Mouse (Mus musculus): Measurements from ENCODE around the gene Slc17a8. TPM values are rescaled to one million over a fixed set of nuclear protein-coding genes. Genes with fewer than 3 reads are reported as not detected.

The Slc17a8 gene
- total and polyA plus RNA-seq, 2 experiments from 2014 or later = 3.3 to 7.0 TPM

DNA sequence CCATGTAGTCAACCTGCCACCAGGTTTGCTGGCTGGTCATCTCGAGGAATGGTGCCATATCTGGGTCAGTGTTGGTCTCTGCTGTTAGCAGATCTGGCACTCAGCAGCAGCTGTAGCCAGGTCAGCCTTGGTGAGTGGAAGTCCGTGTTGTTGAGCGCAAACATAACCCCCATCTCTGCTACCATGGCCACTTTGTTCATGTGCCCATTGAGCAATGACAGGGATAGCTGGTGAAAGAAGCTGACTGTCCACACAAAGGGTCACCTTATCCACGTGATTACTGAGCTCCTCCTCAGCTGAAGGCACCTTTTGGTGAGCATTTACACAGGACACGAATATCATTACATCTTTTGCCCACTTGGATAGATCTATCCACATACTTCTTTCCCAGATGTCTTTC is 68.0 kb downstream of the Slc17a8 start:
- Histone ChIP-seq H3K4me3 (ENCODE audit: low read length) (no peak overlapping the region), H3K4me2 (ENCODE audit: low read depth, low read length) (no peak overlapping the region), H3K27me3 (ENCODE audit: insufficient read depth, low read length) (no peaks in the 10 kb centered on the region), H3K9ac (replicated peaks; ENCODE audit: low read length) (no peak overlapping the region), H3K4me1 (ENCODE audit: insufficient read depth, low read length) (no peaks in the 10 kb centered on the region), H3K9me3 (ENCODE audit: low read length) (no peaks in the 10 kb centered on the region), H3K36me3 (ENCODE audit: insufficient read depth, low read length) (no peaks in the 10 kb centered on the region), H3K27ac (no peak overlapping the region)
- ATAC-seq (no peak), DNase-seq (ENCODE audit: low spot score) (no peak)
- TF ChIP-seq CTCF (IDR thresholded peaks at IDR 0.05; ENCODE audit: low read depth) = no peak
- WGBS = 88% methylated on average over 5 of the region's 5 CpGs

DNA sequence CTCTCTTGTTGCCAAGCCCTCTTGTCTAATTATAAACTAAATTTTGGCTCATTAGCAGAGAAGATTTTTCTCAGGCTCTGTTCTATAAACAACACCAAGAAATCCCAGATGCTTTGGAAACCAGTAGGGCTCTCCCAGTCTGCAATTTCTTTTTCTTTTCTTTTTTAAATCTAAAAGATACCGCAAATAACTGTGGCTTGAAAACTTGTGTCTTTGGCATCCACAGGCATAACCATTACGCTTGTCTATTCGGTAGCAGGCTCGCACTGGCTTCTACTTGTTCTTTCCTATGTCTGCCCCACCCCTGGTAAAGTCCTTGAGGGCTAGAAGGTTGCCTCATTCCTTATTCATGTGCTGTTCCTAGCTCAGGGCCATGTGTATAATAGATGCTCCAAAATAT is 69.4 kb downstream of the Slc17a8 start:
- H3K27ac ChIP-seq = no peak overlapping the region
- no peak for ATAC-seq

DNA sequence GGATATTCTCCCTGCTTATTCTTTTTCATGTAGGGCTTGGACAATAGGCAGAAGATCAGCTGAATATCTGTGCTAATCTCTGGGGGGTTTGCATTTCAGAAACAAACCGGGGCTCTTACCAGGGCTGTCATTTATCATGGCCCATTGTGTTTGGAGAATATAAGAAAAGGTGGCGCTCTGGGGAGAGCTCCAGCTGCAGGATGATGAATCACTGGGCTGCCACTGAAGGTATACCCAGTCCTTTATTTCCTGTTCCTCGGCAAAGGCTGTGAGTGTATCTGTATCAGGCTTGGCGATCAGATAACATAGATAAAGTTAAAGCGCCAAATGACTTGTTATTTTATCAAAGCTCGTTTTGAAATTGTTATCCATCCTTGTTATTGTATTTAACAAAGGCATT is 73.0 kb downstream of the Slc17a8 start:
- no peaks in the 10 kb centered on the region for H3K27me3 ChIP-seq (ENCODE audit: insufficient read depth, low read length)
- H3K9me3 ChIP-seq (ENCODE audit: low read length) = no peaks in the 10 kb centered on the region
- H3K9ac ChIP-seq (replicated peaks; ENCODE audit: low read length) = no peak overlapping the region
- H3K4me2 ChIP-seq (ENCODE audit: low read depth, low read length) = no peak overlapping the region
- 46% methylated on average over 6 of the region's 6 CpGs for WGBS
- ATAC-seq (0 out of 2 replicates have a peak, but pooled peaks have one; percentile 40), DNase-seq (ENCODE audit: low spot score) (peak; percentile 36)
- TF ChIP-seq CTCF (IDR thresholded peaks at IDR 0.05; ENCODE audit: low read depth) = no peak
- H3K4me1 ChIP-seq (ENCODE audit: insufficient read depth, low read length) = no peaks in the 10 kb centered on the region
- no peaks in the 10 kb centered on the region for H3K36me3 ChIP-seq (ENCODE audit: insufficient read depth, low read length)
- H3K27ac ChIP-seq = no peak overlapping the region
- H3K4me3 ChIP-seq (ENCODE audit: low read length) = no peak overlapping the region

More for the DNA sequence above, 69.4 kb downstream of the Slc17a8 start:
- Histone ChIP-seq H3K4me1 (ENCODE audit: insufficient read depth, low read length) (no peaks in the 10 kb centered on the region), H3K4me3 (ENCODE audit: low read length) (no peak overlapping the region), H3K4me2 (ENCODE audit: low read depth, low read length) (no peak overlapping the region), H3K9me3 (ENCODE audit: low read length) (no peaks in the 10 kb centered on the region), H3K36me3 (ENCODE audit: insufficient read depth, low read length) (no peaks in the 10 kb centered on the region), H3K9ac (replicated peaks; ENCODE audit: low read length) (no peak overlapping the region), H3K27me3 (ENCODE audit: insufficient read depth, low read length) (no peaks in the 10 kb centered on the region)
- DNase-seq (ENCODE audit: low spot score) = no peak
- WGBS = 79% methylated on average over 4 of the region's 4 CpGs
- no peak for TF ChIP-seq CTCF (IDR thresholded peaks at IDR 0.05; ENCODE audit: low read depth)

DNA sequence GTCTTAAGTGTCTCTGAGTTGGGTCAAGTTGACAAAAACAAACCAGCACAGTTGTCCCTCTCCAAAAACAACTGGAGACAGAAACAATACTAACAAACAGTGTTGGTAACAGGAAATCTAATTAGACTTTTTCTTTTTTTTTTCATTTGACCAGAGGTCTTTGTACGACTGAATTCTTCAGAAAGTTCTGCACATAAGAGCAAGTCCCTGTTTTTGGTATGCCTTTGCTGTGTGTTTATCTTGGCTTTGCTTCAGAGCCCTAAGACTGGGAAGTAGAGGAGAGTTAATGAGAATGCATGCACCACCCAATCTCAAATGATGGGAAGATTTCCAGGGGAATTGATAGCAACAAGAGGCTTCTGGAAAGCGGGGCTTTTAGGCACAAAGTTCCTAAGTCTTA is 74.1 kb downstream of the Slc17a8 start:
- WGBS = 77% methylated on average over 2 of the region's 2 CpGs
- Histone ChIP-seq H3K4me1 (ENCODE audit: insufficient read depth, low read length) (no peaks in the 10 kb centered on the region), H3K4me2 (ENCODE audit: low read depth, low read length) (no peak overlapping the region), H3K9ac (replicated peaks; ENCODE audit: low read length) (no peak overlapping the region), H3K36me3 (ENCODE audit: insufficient read depth, low read length) (no peaks in the 10 kb centered on the region), H3K4me3 (ENCODE audit: low read length) (no peak overlapping the region), H3K9me3 (ENCODE audit: low read length) (no peaks in the 10 kb centered on the region), H3K27me3 (ENCODE audit: insufficient read depth, low read length) (no peaks in the 10 kb centered on the region), H3K27ac (no peak overlapping the region)
- no peak for DNase-seq (ENCODE audit: low spot score)
- no peak for ATAC-seq
- no peak for TF ChIP-seq CTCF (IDR thresholded peaks at IDR 0.05; ENCODE audit: low read depth)

DNA sequence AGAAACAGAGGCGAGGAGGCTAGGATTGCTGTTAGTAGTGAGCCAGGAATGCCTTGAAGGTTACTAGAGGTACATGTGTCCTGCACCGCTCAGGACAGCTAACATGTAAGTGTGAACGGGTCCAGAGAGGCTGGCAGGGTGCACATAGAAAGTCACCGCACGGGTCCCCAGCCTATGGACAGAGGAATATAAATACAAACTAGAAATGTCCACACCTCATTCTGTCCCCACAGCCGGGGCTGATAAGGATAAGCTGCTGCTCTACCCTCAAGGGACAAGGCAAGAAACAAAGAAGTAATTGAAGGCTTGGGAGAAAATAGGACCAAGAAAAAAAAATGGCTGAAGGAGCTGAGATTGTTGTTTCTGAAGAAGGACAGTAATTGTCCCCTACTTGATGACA is 77.2 kb downstream of the Slc17a8 start:
- TF ChIP-seq CTCF (IDR thresholded peaks at IDR 0.05; ENCODE audit: low read depth) = no peak

DNA sequence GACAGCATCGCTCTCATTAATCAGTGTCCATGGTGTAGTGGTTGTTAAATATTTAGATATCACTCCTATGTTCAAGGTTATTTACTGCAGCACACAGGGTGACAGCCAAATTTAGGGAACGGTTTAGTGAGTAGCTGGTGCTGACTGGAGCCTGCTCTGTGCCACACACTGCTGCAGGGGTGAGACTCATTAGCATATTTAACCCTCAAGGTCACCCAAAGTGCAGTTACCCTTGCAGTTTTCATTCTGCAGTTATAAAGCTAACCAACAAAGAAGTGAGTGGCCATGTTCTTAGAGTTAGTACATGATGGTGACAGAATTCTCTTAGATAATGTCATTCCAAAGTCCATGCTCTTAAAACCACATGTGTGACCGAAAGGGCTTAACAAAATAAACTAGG is 78.7 kb downstream of the Slc17a8 start:
- Histone ChIP-seq H3K4me1 (ENCODE audit: insufficient read depth, low read length) (no peaks in the 10 kb centered on the region), H3K36me3 (ENCODE audit: insufficient read depth, low read length) (no peaks in the 10 kb centered on the region), H3K27me3 (ENCODE audit: insufficient read depth, low read length) (no peaks in the 10 kb centered on the region), H3K4me2 (ENCODE audit: low read depth, low read length) (no peak overlapping the region), H3K9ac (replicated peaks; ENCODE audit: low read length) (no peak overlapping the region), H3K27ac (no peak overlapping the region), H3K9me3 (ENCODE audit: low read length) (no peaks in the 10 kb centered on the region), H3K4me3 (ENCODE audit: low read length) (no peak overlapping the region)
- whole genome bisulfite sequencing = 86% methylated on average over 3 of the region's 3 CpGs
- no peak for ATAC-seq
- DNase-seq (ENCODE audit: low spot score) = no peak
- no peak for TF ChIP-seq CTCF (IDR thresholded peaks at IDR 0.05; ENCODE audit: low read depth)

More for the DNA sequence above, 77.2 kb downstream of the Slc17a8 start:
- 80% methylated on average over 6 of the region's 6 CpGs for WGBS
- Histone ChIP-seq H3K36me3 (ENCODE audit: insufficient read depth, low read length) (no peaks in the 10 kb centered on the region), H3K4me2 (ENCODE audit: low read depth, low read length) (no peak overlapping the region), H3K4me1 (ENCODE audit: insufficient read depth, low read length) (no peaks in the 10 kb centered on the region), H3K27me3 (ENCODE audit: insufficient read depth, low read length) (no peaks in the 10 kb centered on the region), H3K9me3 (ENCODE audit: low read length) (no peaks in the 10 kb centered on the region), H3K4me3 (ENCODE audit: low read length) (no peak overlapping the region), H3K27ac (no peak overlapping the region), H3K9ac (replicated peaks; ENCODE audit: low read length) (no peak overlapping the region)
- no peak for DNase-seq (ENCODE audit: low spot score)
- ATAC-seq = no peak

DNA sequence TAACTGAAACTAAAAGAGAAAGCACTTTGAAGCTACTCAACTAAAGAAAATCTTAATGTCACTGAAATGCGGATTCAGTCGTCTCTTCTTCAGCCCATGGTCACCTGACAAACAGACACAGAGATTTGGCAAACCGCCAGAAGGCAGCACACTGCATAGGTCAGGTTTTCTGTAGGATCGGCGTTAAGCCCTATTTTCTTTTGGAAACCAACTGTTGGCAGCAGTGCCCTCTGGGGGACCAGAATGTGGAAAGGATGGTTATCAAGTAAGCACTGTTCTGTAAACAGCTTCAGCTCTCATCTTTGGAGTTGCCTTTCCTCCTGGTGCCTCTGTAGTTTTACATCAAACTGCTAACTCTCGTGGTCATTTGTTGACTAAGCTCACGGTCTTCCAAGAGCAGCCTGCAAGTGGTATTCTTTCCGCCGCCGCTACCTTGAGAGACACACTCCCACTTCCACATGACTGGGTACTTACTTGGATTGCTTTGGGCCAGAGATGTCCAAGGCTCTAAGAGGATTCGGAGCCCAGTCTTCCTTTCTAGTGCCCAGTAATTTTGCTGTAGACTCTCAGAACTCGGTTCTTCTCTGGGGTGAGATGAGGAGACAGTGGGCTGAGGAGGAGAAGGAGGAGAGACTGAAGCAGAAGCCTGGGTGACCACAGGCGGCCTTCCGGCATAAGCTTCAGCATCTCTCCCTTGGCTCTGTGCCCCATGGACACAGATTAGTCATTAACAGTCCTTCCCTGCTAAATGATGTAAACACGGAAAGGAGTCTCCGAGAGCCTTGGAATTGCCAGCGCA is 87.9 kb downstream of the Slc17a8 start, which contains the start of gene Nr1h4:
Nr1h4 (minus strand) TSS at position 657 of the 799 bp plus-strand sequence.
- no peak for TF ChIP-seq CTCF (IDR thresholded peaks at IDR 0.05; ENCODE audit: low read depth)
- no peak within 1 kb of the TSS for H3K27ac ChIP-seq
- peak; percentile 69 for DNase-seq (ENCODE audit: low spot score)
- no peaks in the 10 kb centered on the region for H3K4me1 ChIP-seq (ENCODE audit: insufficient read depth, low read length)
- peak within 1 kb of the TSS; percentile 22 for H3K4me2 ChIP-seq (ENCODE audit: low read depth, low read length)
- peak; percentile 48; the same call in 1 of the 2 replicates for ATAC-seq
- H3K9me3 ChIP-seq (ENCODE audit: low read length) = no peaks in the 10 kb centered on the region
- 50% methylated on average over 17 of the region's 17 CpGs for WGBS
- no peaks in the 10 kb centered on the region for H3K36me3 ChIP-seq (ENCODE audit: insufficient read depth, low read length)
- no peaks in the 10 kb centered on the region for H3K27me3 ChIP-seq (ENCODE audit: insufficient read depth, low read length)
- H3K4me3 ChIP-seq (ENCODE audit: low read length) = no peak within 1 kb of the TSS
- H3K9ac ChIP-seq (replicated peaks; ENCODE audit: low read length) = no peak within 1 kb of the TSS
